10 mouse cellular contexts compared by ENCODE assay signal in the genomic region with DNA sequence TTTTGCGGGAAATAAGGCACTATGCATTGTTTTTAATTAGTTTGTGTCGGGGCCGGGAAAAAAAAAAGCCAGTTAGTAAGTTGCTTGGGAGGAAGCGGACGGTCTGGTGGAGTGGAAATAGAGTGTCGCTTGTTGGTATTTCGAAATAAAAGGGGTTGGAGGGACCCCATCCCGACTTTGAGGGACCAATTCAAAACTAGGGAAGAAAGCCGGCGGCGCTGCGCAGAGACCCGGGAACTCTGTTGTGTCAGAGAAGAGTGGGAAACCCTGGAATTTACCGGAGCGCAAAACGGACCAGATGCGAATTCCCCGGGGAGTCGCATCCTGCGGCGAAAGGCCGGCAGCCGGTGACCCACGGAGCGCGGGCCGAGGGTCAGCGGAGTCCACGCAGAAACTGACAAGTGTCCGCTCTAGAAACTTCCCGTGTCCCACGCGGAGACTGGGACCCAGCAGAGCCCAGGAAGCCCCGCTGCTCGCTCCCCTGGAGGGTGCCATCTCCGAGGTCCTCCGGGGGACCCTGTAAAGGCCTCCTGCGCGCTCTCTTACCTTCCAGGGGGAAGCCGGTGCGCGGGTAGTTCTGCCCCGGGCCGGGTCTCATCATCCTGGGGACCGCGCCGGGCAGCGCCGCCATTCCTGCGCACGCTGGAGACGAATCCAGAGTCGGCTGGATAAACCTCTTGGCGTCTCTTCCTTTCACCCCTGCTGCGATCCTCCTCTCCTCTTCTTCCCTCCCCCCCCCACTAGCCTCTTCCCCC. TPM values are rescaled to one million over a fixed set of nuclear protein-coding genes. Genes with fewer than 3 reads are reported as not detected.
DNase-seq lines count a peak whose midpoint lies in the region; ATAC-seq and TF ChIP-seq lines count a peak whose summit lies in the region.
"Had no signal": no experiment of that assay in that cellular context is flagged by ENCODE, and none has a peak within 500 bp of the region (broad histone marks: within the 10 kb centered on the region; RNA-seq: fewer than 3 reads in every experiment).

No protein-coding gene starts in this region.

- H3K9ac ChIP-seq in lung, embryonic 14.5 days: no peak overlapping the region
- 0 out of 2 replicates have a peak overlapping the region, but pooled peaks have one; percentile 48 for H3K9ac ChIP-seq in limb, embryonic 13.5 days
- no peak overlapping the region for H3K9ac ChIP-seq in stomach, embryonic 15.5 days

- no peaks in the 10 kb centered on the region for H3K4me1 ChIP-seq in lung, embryonic 14.5 days (ENCODE audit: insufficient read depth)
- H3K4me1 ChIP-seq in limb, embryonic 13.5 days: peaks cover 22% of the 10 kb centered on the region
- H3K4me1 ChIP-seq in stomach, embryonic 15.5 days: peaks cover 19% of the 10 kb centered on the region

- peak; percentile 65 for DNase-seq in embryo, embryonic 10.5 days (ENCODE audit: low spot score)
- no peak for DNase-seq in embryo, embryonic 11 days
- no peak for DNase-seq in lung, embryonic 14.5 days
- DNase-seq in lung, postnatal 4 days: no peak
- DNase-seq in c-Kit-positive CD71-positive TER-119-positive erythroid progenitor cells, embryonic 14.5 days (ENCODE audit: low spot score): no peak
- DNase-seq: lung, adult 18-20 months had no signal

- H3K27me3 ChIP-seq in lung, embryonic 14.5 days (ENCODE audit: insufficient read depth, low read length): peaks cover 100% of the 10 kb centered on the region
- peaks cover 100% of the 10 kb centered on the region for H3K27me3 ChIP-seq in limb, embryonic 13.5 days
- H3K27me3 ChIP-seq in stomach, embryonic 15.5 days (replicated peaks): peaks cover 98% of the 10 kb centered on the region

- H3K27ac ChIP-seq in lung, embryonic 14.5 days (ENCODE audit: low read depth): no peak overlapping the region
- 0 out of 2 replicates have a peak overlapping the region, but pooled peaks have one; percentile 28 for H3K27ac ChIP-seq in limb, embryonic 13.5 days
- H3K27ac ChIP-seq in stomach, embryonic 15.5 days: no peak overlapping the region

- no peaks in the 10 kb centered on the region for H3K36me3 ChIP-seq in lung, embryonic 14.5 days (ENCODE audit: insufficient read depth)
- no peaks in the 10 kb centered on the region for H3K36me3 ChIP-seq in limb, embryonic 13.5 days
- H3K36me3 ChIP-seq in stomach, embryonic 15.5 days: no peaks in the 10 kb centered on the region

- peak overlapping the region; percentile 22 for H3K4me3 ChIP-seq in lung, embryonic 14.5 days (ENCODE audit: low read depth, low read length)
- peak overlapping the region; percentile 31 for H3K4me3 ChIP-seq in limb, embryonic 13.5 days
- peak overlapping the region; percentile 4; the same call in 1 of the 2 replicates for H3K4me3 ChIP-seq in stomach, embryonic 15.5 days (replicated peaks)

- WGBS in lung, embryonic 14.5 days: under 1% methylated on average over 55 of the region's 55 CpGs
- under 1% methylated on average over 55 of the region's 55 CpGs for WGBS in limb, embryonic 13.5 days
- WGBS in stomach, embryonic 15.5 days: under 1% methylated on average over 53 of the region's 55 CpGs

- H3K4me2 ChIP-seq in lung, embryonic 14.5 days: peak overlapping the region; percentile 42
- peak overlapping the region; percentile 48 for H3K4me2 ChIP-seq in limb, embryonic 13.5 days (replicated peaks)
- H3K4me2 ChIP-seq in stomach, embryonic 15.5 days: peak overlapping the region; percentile 34

- TF ChIP-seq CTCF in lung, embryonic 14.5 days (IDR thresholded peaks at IDR 0.05; ENCODE audit: low read depth): no peak

- ATAC-seq in lung, embryonic 14.5 days (ENCODE audit: insufficient read depth): no peak
- ATAC-seq in limb, embryonic 13.5 days (ENCODE audit: low FRiP score, low read depth): 0 out of 2 replicates have a peak, but pooled peaks have one; percentile 6
- no peak for ATAC-seq in stomach, embryonic 15.5 days (ENCODE audit: insufficient read depth, low FRiP score, low read depth)
- ATAC-seq in frontal cortex, adult (ENCODE audit: low TSS enrichment): no peak

- no peaks in the 10 kb centered on the region for H3K9me3 ChIP-seq in lung, embryonic 14.5 days (ENCODE audit: low read depth, low read length)
- no peaks in the 10 kb centered on the region for H3K9me3 ChIP-seq in limb, embryonic 13.5 days
- no peaks in the 10 kb centered on the region for H3K9me3 ChIP-seq in stomach, embryonic 15.5 days

RNA-seq across cellular contexts. Expression of a gene that starts 0.9 kb away (rescaled TPM):
- polyA plus RNA-seq in lung, embryonic 14.5 days (2014; fragmentation: Nextera tagmentation; extraction: Ambion mirVana): not detected in 2 replicates
- 0.90 and 0.92 TPM in 2 replicates for polyA plus RNA-seq in limb, embryonic 13.5 days (2015; fragmentation: Nextera tagmentation; extraction: Ambion mirVana)
- 0.03 and 0.04 TPM in 2 replicates for polyA plus RNA-seq in stomach, embryonic 15.5 days (2015; fragmentation: Nextera tagmentation; extraction: Ambion mirVana)
- polyA plus RNA-seq: large intestine, adult 2 months had no signal
